Mouse (Mus musculus): ENCODE results near the gene Hcrtr2. TPM values are rescaled to one million over a fixed set of nuclear protein-coding genes. Genes with fewer than 3 reads are reported as not detected.

Gene Hcrtr2
- polyA plus RNA-seq, 1 experiment from 2014 or later: 0.35 TPM

DNA sequence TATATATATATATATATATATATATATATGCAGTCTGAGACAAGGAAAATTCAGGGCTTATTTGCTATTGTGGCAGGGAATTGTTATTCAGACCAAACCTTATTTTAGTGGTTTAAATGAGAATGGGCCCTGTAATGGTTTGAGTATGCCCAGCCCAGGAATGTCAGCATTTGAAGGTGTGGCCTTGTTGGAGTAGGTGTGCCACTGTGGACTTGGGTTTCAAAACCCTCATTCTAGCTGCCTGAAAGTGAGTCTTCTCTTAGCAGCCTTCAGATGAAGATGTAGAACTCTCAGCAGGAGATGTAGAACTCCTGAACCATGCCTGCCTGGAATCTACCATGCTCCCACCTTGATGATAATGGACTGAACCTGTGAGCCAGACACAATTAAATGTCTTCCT, 9.7 kb downstream of the Hcrtr2 start:
- Histone ChIP-seq H3K9me3 (replicated peaks) (no peaks in the 10 kb centered on the region), H3K27ac (no peak overlapping the region), H3K27me3 (no peaks in the 10 kb centered on the region), H3K4me1 (no peaks in the 10 kb centered on the region), H3K36me3 (no peaks in the 10 kb centered on the region), H3K9ac (no peak overlapping the region), H3K4me2 (no peak overlapping the region), H3K4me3 (replicated peaks) (no peak overlapping the region)
- no peak for ATAC-seq (replicated peaks; ENCODE audit: low FRiP score)

DNA sequence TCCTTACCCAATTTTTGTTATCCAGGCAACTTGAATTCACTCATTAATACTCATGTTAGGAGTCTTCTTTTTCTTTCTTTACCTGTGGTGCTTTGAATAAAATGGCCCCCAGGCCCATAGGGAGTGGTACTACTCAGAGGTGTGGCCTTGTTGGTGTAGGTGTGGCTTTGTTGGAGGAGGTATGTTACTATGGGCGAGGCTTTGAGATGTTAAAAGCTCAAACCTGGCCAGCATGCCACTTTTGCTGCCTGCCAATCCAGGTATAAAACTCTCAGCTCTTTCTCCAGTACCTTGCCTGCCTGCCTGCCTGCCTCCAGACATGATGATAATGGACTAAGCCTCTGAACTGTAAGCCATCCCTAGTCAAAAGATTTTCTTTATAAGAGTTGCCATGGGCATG, 11.4 kb downstream of the Hcrtr2 start:
- Histone ChIP-seq H3K4me2 (no peak overlapping the region), H3K27me3 (no peaks in the 10 kb centered on the region), H3K4me3 (replicated peaks) (no peak overlapping the region), H3K36me3 (no peaks in the 10 kb centered on the region), H3K4me1 (no peaks in the 10 kb centered on the region), H3K9me3 (replicated peaks) (no peaks in the 10 kb centered on the region), H3K9ac (no peak overlapping the region), H3K27ac (no peak overlapping the region)
- ATAC-seq (replicated peaks; ENCODE audit: low FRiP score): no peak
- WGBS: 73% methylated on average over 1 of the region's 1 CpGs

DNA sequence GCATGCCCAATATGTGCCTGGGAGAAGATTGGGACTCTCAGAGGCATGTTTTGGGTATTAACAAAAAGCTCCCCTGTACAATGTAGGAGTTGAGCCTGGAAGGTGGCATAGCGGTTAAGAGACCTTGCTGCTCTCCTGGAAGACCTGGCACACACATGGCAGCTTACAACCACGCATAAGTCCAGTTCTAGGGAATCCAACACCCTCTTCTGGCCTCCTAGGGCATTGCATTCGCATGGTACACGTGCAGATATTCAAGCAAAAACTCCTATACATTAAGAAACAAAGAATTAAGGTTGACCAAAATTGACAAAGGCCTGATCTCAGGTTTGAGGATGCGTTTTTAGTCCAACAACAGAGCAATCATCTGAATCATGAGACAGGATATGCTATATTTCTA, 32.3 kb downstream of the Hcrtr2 start:
- 78% methylated on average over 5 of the region's 5 CpGs for WGBS
- H3K27ac ChIP-seq: no peak overlapping the region

DNA sequence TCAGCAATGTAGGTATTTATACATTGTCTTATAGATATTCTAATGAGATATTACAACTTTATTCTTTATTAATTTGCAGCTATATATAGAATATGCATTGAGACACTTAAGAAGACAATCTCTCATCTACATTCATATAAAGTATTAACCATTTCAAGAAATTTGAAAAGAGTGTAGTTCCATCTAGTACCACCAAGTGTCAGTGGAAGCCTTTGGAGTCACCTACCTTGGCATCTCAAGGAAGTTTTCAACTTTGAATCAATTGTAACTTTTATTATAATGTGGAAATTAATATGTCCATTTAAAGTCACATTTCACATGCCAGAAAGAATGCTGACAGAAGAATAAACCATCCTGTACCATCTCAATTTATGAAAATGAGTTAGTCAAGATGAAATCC, 52.8 kb downstream of the Hcrtr2 start:
- Histone ChIP-seq H3K27ac (no peak overlapping the region), H3K9me3 (replicated peaks) (no peaks in the 10 kb centered on the region), H3K36me3 (no peaks in the 10 kb centered on the region), H3K4me2 (no peak overlapping the region), H3K27me3 (no peaks in the 10 kb centered on the region), H3K4me1 (no peaks in the 10 kb centered on the region), H3K9ac (no peak overlapping the region), H3K4me3 (replicated peaks) (no peak overlapping the region)
- ATAC-seq (replicated peaks; ENCODE audit: low FRiP score): no peak

More for the DNA sequence above, 32.3 kb downstream of the Hcrtr2 start:
- no peak for ATAC-seq (replicated peaks; ENCODE audit: low FRiP score)
- H3K9me3 ChIP-seq (replicated peaks): no peaks in the 10 kb centered on the region
- no peak overlapping the region for H3K9ac ChIP-seq
- no peaks in the 10 kb centered on the region for H3K36me3 ChIP-seq
- H3K4me1 ChIP-seq: no peaks in the 10 kb centered on the region
- no peaks in the 10 kb centered on the region for H3K27me3 ChIP-seq
- H3K4me3 ChIP-seq (replicated peaks): no peak overlapping the region
- H3K4me2 ChIP-seq: no peak overlapping the region

DNA sequence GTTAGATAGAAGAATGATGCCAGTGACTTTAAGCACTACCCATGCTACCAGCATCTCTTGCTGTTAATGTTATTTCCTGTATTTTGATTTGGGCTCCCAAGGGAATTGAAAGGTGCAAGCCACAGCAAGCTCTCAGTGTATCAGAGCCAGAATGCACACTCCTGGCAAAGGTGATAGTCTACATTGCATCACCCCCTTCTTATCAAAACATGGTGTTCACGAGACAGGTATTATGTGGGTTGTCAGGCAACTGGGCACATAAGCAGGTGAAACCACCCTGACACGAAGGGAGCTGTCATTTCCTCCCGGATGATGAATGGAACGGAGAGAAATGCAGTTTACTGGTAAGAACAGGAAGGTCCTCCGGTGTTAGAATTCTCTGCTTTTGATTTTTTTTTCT, 65.9 kb downstream of the Hcrtr2 start:
- Histone ChIP-seq H3K9me3 (replicated peaks) (no peaks in the 10 kb centered on the region), H3K9ac (no peak overlapping the region), H3K27ac (no peak overlapping the region), H3K36me3 (no peaks in the 10 kb centered on the region), H3K27me3 (no peaks in the 10 kb centered on the region), H3K4me1 (no peaks in the 10 kb centered on the region), H3K4me3 (replicated peaks) (no peak overlapping the region), H3K4me2 (no peak overlapping the region)
- 70% methylated on average over 5 of the region's 5 CpGs for WGBS
- ATAC-seq (replicated peaks; ENCODE audit: low FRiP score): no peak

DNA sequence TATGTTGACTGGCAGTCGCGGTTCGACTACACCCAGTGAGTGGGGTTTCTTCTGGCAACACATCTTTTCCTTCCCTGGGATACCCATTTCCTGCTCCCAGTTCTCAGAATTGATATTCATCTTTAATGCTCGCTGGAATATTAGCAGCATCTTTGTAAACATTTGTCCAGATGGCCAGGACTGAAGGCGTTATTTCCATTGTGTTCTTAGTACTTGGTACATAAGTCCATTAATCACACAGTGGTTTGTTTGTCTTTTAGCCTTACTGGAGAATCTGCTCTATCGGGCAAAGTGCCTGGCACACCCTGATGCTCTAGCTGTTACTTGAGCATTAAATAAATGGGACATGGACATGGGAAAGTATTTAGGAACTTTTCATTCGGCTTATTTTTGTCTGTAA, 71.1 kb downstream of the Hcrtr2 start:
- H3K27me3 ChIP-seq: no peaks in the 10 kb centered on the region
- WGBS: 81% methylated on average over 7 of the region's 7 CpGs
- no peak overlapping the region for H3K4me3 ChIP-seq (replicated peaks)
- no peaks in the 10 kb centered on the region for H3K9me3 ChIP-seq (replicated peaks)
- H3K4me1 ChIP-seq: no peaks in the 10 kb centered on the region
- H3K36me3 ChIP-seq: no peaks in the 10 kb centered on the region
- no peak overlapping the region for H3K4me2 ChIP-seq
- no peak overlapping the region for H3K27ac ChIP-seq
- no peak overlapping the region for H3K9ac ChIP-seq
- no peak for ATAC-seq (replicated peaks; ENCODE audit: low FRiP score)

DNA sequence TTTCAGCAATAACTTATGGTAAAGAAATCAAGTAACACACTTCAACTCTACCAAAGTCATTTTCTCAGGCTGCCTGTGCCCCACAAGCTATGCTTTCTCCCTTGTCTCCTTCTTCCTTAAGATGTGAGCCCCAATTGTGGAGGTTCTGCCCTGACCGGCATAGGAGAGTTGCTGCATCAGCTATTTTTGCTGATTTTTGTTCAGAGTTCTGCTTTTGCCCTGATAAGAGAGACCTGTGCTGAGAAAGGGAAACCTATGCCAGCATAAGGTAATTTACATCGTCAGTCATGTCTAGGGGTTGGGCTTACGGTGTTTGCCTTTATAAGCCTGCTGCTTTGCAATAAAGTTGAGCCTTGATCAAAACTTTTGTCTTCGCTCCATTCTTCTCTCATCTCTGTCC, 71.5 kb downstream of the Hcrtr2 start:
- Histone ChIP-seq H3K4me2 (no peak overlapping the region), H3K9me3 (replicated peaks) (no peaks in the 10 kb centered on the region), H3K9ac (no peak overlapping the region), H3K4me3 (replicated peaks) (no peak overlapping the region), H3K4me1 (no peaks in the 10 kb centered on the region), H3K27ac (no peak overlapping the region), H3K27me3 (no peaks in the 10 kb centered on the region), H3K36me3 (no peaks in the 10 kb centered on the region)
- ATAC-seq (replicated peaks; ENCODE audit: low FRiP score): no peak
- 87% methylated on average over 4 of the region's 4 CpGs for WGBS

DNA sequence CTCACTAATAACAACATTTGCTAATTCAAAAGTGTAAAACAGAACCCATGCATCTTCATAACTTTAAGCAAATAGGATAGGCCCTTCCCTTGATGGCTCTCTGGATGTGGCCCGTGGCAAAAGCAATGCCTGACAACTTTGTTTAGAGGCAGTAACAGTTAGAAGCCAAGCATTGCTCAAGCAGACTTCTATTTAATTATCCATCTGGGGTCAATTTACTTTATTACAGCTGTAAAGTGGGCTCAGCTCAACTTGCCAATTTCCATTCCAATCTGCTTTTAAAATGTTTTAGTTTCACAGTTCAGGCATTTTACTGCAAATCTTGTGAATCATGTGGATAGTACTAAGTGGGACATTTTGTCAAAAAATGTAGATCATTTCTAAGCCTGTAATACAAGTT, 81.3 kb downstream of the Hcrtr2 start:
- H3K4me1 ChIP-seq: no peaks in the 10 kb centered on the region
- no peaks in the 10 kb centered on the region for H3K9me3 ChIP-seq (replicated peaks)
- no peak for ATAC-seq (replicated peaks; ENCODE audit: low FRiP score)
- H3K4me2 ChIP-seq: no peak overlapping the region
- WGBS: 15% methylated on average over 1 of the region's 1 CpGs
- H3K36me3 ChIP-seq: no peaks in the 10 kb centered on the region
- H3K27ac ChIP-seq: no peak overlapping the region
- H3K27me3 ChIP-seq: no peaks in the 10 kb centered on the region
- H3K4me3 ChIP-seq (replicated peaks): no peak overlapping the region
- no peak overlapping the region for H3K9ac ChIP-seq

DNA sequence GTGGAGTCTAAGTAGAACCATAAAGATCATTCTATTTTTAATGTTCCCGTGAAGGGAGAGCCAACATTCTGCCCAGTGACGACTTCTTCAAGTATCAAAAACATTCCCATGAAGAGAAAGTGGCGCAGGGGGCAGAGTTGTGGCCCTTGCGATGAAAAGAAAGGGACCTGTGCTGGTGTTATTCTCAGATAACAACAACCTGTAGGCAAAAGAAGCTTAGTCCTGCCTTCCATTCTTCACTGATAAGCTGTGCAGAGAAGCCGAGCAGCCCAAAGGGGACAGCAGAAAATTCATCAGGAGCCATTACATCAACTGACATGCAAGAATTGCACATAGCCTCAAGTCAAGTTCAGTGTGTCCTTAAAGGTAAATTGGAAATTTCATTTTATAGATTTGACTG, 85.7 kb downstream of the Hcrtr2 start:
- ATAC-seq (replicated peaks; ENCODE audit: low FRiP score): no peak
- no peak overlapping the region for H3K4me3 ChIP-seq (replicated peaks)
- no peak overlapping the region for H3K4me2 ChIP-seq
- H3K9me3 ChIP-seq (replicated peaks): no peaks in the 10 kb centered on the region
- H3K36me3 ChIP-seq: no peaks in the 10 kb centered on the region
- no peaks in the 10 kb centered on the region for H3K27me3 ChIP-seq
- no peak overlapping the region for H3K27ac ChIP-seq
- H3K4me1 ChIP-seq: 0 out of 2 replicates have a peak, but pooled peaks cover 4% of the 10 kb centered on the region
- H3K9ac ChIP-seq: no peak overlapping the region
- WGBS: 81% methylated on average over 5 of the region's 5 CpGs

GRCm38 (mm10) chr9:76237243-76237642, 86.4 kb downstream of the Hcrtr2 start:
- H3K9me3 ChIP-seq (replicated peaks): no peaks in the 10 kb centered on the region
- no peak overlapping the region for H3K27ac ChIP-seq
- no peak overlapping the region; the same call in 1 of the 2 replicates for H3K4me3 ChIP-seq (replicated peaks)
- peak overlapping the region; percentile 75; the same call in 1 of the 2 replicates for H3K4me2 ChIP-seq
- H3K4me1 ChIP-seq: 0 out of 2 replicates have a peak, but pooled peaks cover 4% of the 10 kb centered on the region
- no peaks in the 10 kb centered on the region for H3K36me3 ChIP-seq
- WGBS: 48% methylated on average over 12 of the region's 12 CpGs
- H3K9ac ChIP-seq: no peak overlapping the region
- H3K27me3 ChIP-seq: no peaks in the 10 kb centered on the region
- peak; percentile 73; the same call in 1 of the 2 replicates for ATAC-seq (replicated peaks; ENCODE audit: low FRiP score)

- H3K9ac ChIP-seq: no peak overlapping the region
- peak; percentile 89 for ATAC-seq (replicated peaks; ENCODE audit: low FRiP score)
- H3K4me1 ChIP-seq: 0 out of 2 replicates have a peak, but pooled peaks cover 4% of the 10 kb centered on the region
- H3K4me2 ChIP-seq: peak overlapping the region; percentile 75
- peak overlapping the region; percentile 46 for H3K4me3 ChIP-seq (replicated peaks)
- no peaks in the 10 kb centered on the region for H3K9me3 ChIP-seq (replicated peaks)
- no peak overlapping the region for H3K27ac ChIP-seq
- H3K27me3 ChIP-seq: no peaks in the 10 kb centered on the region
- H3K36me3 ChIP-seq: no peaks in the 10 kb centered on the region
- 3% methylated on average over 7 of the region's 7 CpGs for WGBS
Measured at GRCm38 (mm10) chr9:76236626-76237025, 87.0 kb downstream of the Hcrtr2 start.

- peak overlapping the region; percentile 46 for H3K4me3 ChIP-seq (replicated peaks)
- peak; percentile 72 for ATAC-seq (replicated peaks; ENCODE audit: low FRiP score)
- H3K9me3 ChIP-seq (replicated peaks): no peaks in the 10 kb centered on the region
- H3K27me3 ChIP-seq: no peaks in the 10 kb centered on the region
- 0 out of 2 replicates have a peak overlapping the region, but pooled peaks have one; percentile 32 for H3K9ac ChIP-seq
- H3K27ac ChIP-seq: peak overlapping the region; percentile 73
- WGBS: 5% methylated on average over 14 of the region's 14 CpGs
- peak overlapping the region; percentile 75 for H3K4me2 ChIP-seq
- H3K36me3 ChIP-seq: no peaks in the 10 kb centered on the region
- H3K4me1 ChIP-seq: 0 out of 2 replicates have a peak, but pooled peaks cover 4% of the 10 kb centered on the region
Measured at GRCm38 (mm10) chr9:76235945-76236503, 87.6 kb downstream of the Hcrtr2 start.

GRCm38 (mm10) chr9:76234899-76235298, 88.8 kb downstream of the Hcrtr2 start:
- H3K4me2 ChIP-seq: no peak overlapping the region
- 41% methylated on average over 7 of the region's 7 CpGs for WGBS
- no peak overlapping the region for H3K27ac ChIP-seq
- no peak overlapping the region for H3K4me3 ChIP-seq (replicated peaks)
- H3K9me3 ChIP-seq (replicated peaks): no peaks in the 10 kb centered on the region
- H3K36me3 ChIP-seq: no peaks in the 10 kb centered on the region
- ATAC-seq (replicated peaks; ENCODE audit: low FRiP score): no peak
- H3K9ac ChIP-seq: no peak overlapping the region
- H3K27me3 ChIP-seq: no peaks in the 10 kb centered on the region
- 0 out of 2 replicates have a peak, but pooled peaks cover 7% of the 10 kb centered on the region for H3K4me1 ChIP-seq

Measured in kidney, embryonic 15.5 days (tissue).